Mouse (Mus musculus): ENCODE results near the gene Pold3. TPM values are rescaled to one million over a fixed set of nuclear protein-coding genes. Genes with fewer than 3 reads are reported as not detected.

Gene Pold3
- total and polyA plus RNA-seq, 2 experiments from 2014 or later, result 14.6 to 21.0 TPM

- Histone ChIP-seq H3K4me1 (ENCODE audit: control insufficient read depth, insufficient read depth) (no peaks in the 10 kb centered on the region), H3K36me3 (replicated peaks; ENCODE audit: control insufficient read depth, insufficient read depth, low read length) (no peaks in the 10 kb centered on the region), H3K4me3 (ENCODE audit: low read depth, low read length) (no peak overlapping the region), H3K9ac (replicated peaks; ENCODE audit: low read depth, low read length) (no peak overlapping the region), H3K27me3 (ENCODE audit: control insufficient read depth, insufficient read depth, low read length) (no peaks in the 10 kb centered on the region), H3K4me2 (ENCODE audit: low read depth, low read length) (no peak overlapping the region), H3K9me3 (replicated peaks; ENCODE audit: control insufficient read depth, low read length) (no peaks in the 10 kb centered on the region), H3K27ac (ENCODE audit: low read depth) (no peak overlapping the region)
- ATAC-seq (ENCODE audit: insufficient read depth, low read depth), result no peak
- no peak for DNase-seq (ENCODE audit: low spot score)
- WGBS, result 80% methylated on average over 7 of the region's 7 CpGs
- no peak for TF ChIP-seq EP300 (IDR thresholded peaks at IDR 0.05; ENCODE audit: low read depth)
- no peak for TF ChIP-seq CTCF (IDR thresholded peaks at IDR 0.05; ENCODE audit: low read depth)
Observed at GRCm38 (mm10) chr7:100126514-100126913, 5.1 kb upstream of the Pold3 start.

DNA sequence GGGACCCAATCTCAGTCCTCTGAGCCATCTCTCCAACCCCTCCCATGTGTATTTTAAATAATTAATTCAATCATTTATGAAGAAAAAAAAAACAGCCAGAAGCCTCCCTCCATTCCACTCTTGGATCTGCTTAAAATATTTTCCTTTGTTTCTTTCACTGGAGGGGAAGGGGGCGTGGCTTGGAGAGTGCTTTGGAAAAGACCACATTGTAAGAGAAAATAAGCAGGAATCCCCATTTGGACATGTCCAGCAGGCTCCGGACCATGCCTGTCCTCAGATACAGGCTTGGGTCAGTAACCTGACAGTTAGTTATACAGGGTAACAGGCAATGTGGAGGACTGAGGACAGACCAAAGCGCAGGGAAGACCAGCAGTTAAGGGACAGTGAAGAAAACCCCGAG lies 3.8 kb upstream of the Pold3 start:
- 53% methylated on average over 4 of the region's 4 CpGs for WGBS
- DNase-seq (ENCODE audit: low spot score) (no peak), ATAC-seq (ENCODE audit: insufficient read depth, low read depth) (no peak)
- no peak overlapping the region for H3K9ac ChIP-seq (replicated peaks; ENCODE audit: low read depth, low read length)
- no peak overlapping the region for H3K4me3 ChIP-seq (ENCODE audit: low read depth, low read length)
- no peaks in the 10 kb centered on the region for H3K9me3 ChIP-seq (replicated peaks; ENCODE audit: control insufficient read depth, low read length)
- H3K36me3 ChIP-seq (replicated peaks; ENCODE audit: control insufficient read depth, insufficient read depth, low read length), result no peaks in the 10 kb centered on the region
- no peaks in the 10 kb centered on the region for H3K4me1 ChIP-seq (ENCODE audit: control insufficient read depth, insufficient read depth)
- H3K27ac ChIP-seq (ENCODE audit: low read depth), result no peak overlapping the region
- no peaks in the 10 kb centered on the region for H3K27me3 ChIP-seq (ENCODE audit: control insufficient read depth, insufficient read depth, low read length)
- no peak overlapping the region for H3K4me2 ChIP-seq (ENCODE audit: low read depth, low read length)
- TF ChIP-seq EP300 (IDR thresholded peaks at IDR 0.05; ENCODE audit: low read depth), result no peak
- no peak for TF ChIP-seq CTCF (IDR thresholded peaks at IDR 0.05; ENCODE audit: low read depth)

GRCm38 (mm10) chr7:100124211-100124610 lies 2.8 kb upstream of the Pold3 start:
- no peaks in the 10 kb centered on the region for H3K4me1 ChIP-seq (ENCODE audit: control insufficient read depth, insufficient read depth)
- H3K9me3 ChIP-seq (replicated peaks; ENCODE audit: control insufficient read depth, low read length), result no peaks in the 10 kb centered on the region
- TF ChIP-seq EP300 (IDR thresholded peaks at IDR 0.05; ENCODE audit: low read depth) (no peak), CTCF (IDR thresholded peaks at IDR 0.05; ENCODE audit: low read depth) (peak; percentile 42)
- no peak overlapping the region for H3K4me2 ChIP-seq (ENCODE audit: low read depth, low read length)
- no peak overlapping the region for H3K4me3 ChIP-seq (ENCODE audit: low read depth, low read length)
- DNase-seq (ENCODE audit: low spot score) (no peak), ATAC-seq (ENCODE audit: insufficient read depth, low read depth) (no peak)
- no peak overlapping the region for H3K9ac ChIP-seq (replicated peaks; ENCODE audit: low read depth, low read length)
- H3K27me3 ChIP-seq (ENCODE audit: control insufficient read depth, insufficient read depth, low read length), result no peaks in the 10 kb centered on the region
- no peaks in the 10 kb centered on the region for H3K36me3 ChIP-seq (replicated peaks; ENCODE audit: control insufficient read depth, insufficient read depth, low read length)
- H3K27ac ChIP-seq (ENCODE audit: low read depth), result no peak overlapping the region
- WGBS, result 79% methylated on average over 2 of the region's 2 CpGs

- peak; percentile 42 for DNase-seq (ENCODE audit: low spot score)
- no peaks in the 10 kb centered on the region for H3K9me3 ChIP-seq (replicated peaks; ENCODE audit: control insufficient read depth, low read length)
- H3K9ac ChIP-seq (replicated peaks; ENCODE audit: low read depth, low read length), result no peak overlapping the region
- TF ChIP-seq CTCF (IDR thresholded peaks at IDR 0.05; ENCODE audit: low read depth) (peak; percentile 72), EP300 (IDR thresholded peaks at IDR 0.05; ENCODE audit: low read depth) (no peak)
- no peaks in the 10 kb centered on the region for H3K27me3 ChIP-seq (ENCODE audit: control insufficient read depth, insufficient read depth, low read length)
- no peak overlapping the region for H3K4me3 ChIP-seq (ENCODE audit: low read depth, low read length)
- no peak for ATAC-seq (ENCODE audit: insufficient read depth, low read depth)
- no peaks in the 10 kb centered on the region for H3K4me1 ChIP-seq (ENCODE audit: control insufficient read depth, insufficient read depth)
- WGBS, result 45% methylated on average over 6 of the region's 6 CpGs
- H3K27ac ChIP-seq (ENCODE audit: low read depth), result no peak overlapping the region
- 0 out of 2 replicates have a peak, but pooled peaks cover 6% of the 10 kb centered on the region for H3K36me3 ChIP-seq (replicated peaks; ENCODE audit: control insufficient read depth, insufficient read depth, low read length)
- no peak overlapping the region for H3K4me2 ChIP-seq (ENCODE audit: low read depth, low read length)
Observed at GRCm38 (mm10) chr7:100123486-100123885, 2.1 kb upstream of the Pold3 start.

DNA sequence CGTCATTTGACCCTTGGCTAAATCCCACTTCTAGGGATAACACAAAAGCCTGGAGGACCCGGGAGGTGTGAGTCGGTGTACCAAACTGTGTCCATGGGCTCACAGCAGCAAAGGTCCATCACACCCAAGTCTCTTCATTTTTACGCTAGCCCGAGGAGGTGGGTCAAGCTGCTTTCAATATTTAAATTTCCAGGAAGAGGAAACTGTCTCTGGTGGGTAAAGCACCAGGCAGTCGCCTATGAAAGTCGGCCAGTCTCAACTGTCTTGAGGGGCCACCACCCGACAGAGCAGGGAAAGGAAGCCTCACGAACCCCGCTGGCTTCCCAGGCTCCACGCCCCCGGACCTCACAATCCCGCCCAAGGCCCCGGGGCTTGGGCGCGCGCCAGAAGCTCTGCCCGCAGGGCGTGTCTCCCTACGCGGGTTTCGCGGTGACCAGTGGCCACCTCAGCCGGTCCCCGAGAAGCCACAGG lies 539 bp downstream of the Pold3 start:
- TF ChIP-seq EP300 (IDR thresholded peaks at IDR 0.05; ENCODE audit: low read depth), result no peak
- no peak for TF ChIP-seq CTCF (IDR thresholded peaks at IDR 0.05; ENCODE audit: low read depth)
- Histone ChIP-seq H3K4me3 (ENCODE audit: low read depth, low read length) (peak overlapping the region; percentile 86), H3K9ac (replicated peaks; ENCODE audit: low read depth, low read length) (peak overlapping the region; percentile 83), H3K27ac (ENCODE audit: low read depth) (peak overlapping the region; percentile 76), H3K4me2 (ENCODE audit: low read depth, low read length) (peak overlapping the region; percentile 93), H3K27me3 (ENCODE audit: control insufficient read depth, insufficient read depth, low read length) (no peaks in the 10 kb centered on the region), H3K36me3 (replicated peaks; ENCODE audit: control insufficient read depth, insufficient read depth, low read length) (peaks cover 11% of the 10 kb centered on the region; the same call in 1 of the 2 replicates), H3K4me1 (ENCODE audit: control insufficient read depth, insufficient read depth) (no peaks in the 10 kb centered on the region), H3K9me3 (replicated peaks; ENCODE audit: control insufficient read depth, low read length) (no peaks in the 10 kb centered on the region)
- peak; percentile 53 for ATAC-seq (ENCODE audit: insufficient read depth, low read depth)
- DNase-seq (ENCODE audit: low spot score), result peak; percentile 19
- WGBS, result under 1% methylated on average over 24 of the region's 25 CpGs

- ATAC-seq (ENCODE audit: insufficient read depth, low read depth), result no peak
- Histone ChIP-seq H3K9ac (replicated peaks; ENCODE audit: low read depth, low read length) (no peak overlapping the region), H3K4me1 (ENCODE audit: control insufficient read depth, insufficient read depth) (no peaks in the 10 kb centered on the region), H3K4me2 (ENCODE audit: low read depth, low read length) (no peak overlapping the region), H3K4me3 (ENCODE audit: low read depth, low read length) (no peak overlapping the region), H3K27me3 (ENCODE audit: control insufficient read depth, insufficient read depth, low read length) (no peaks in the 10 kb centered on the region), H3K27ac (ENCODE audit: low read depth) (no peak overlapping the region), H3K36me3 (replicated peaks; ENCODE audit: control insufficient read depth, insufficient read depth, low read length) (peaks cover 45% of the 10 kb centered on the region), H3K9me3 (replicated peaks; ENCODE audit: control insufficient read depth, low read length) (no peaks in the 10 kb centered on the region)
- TF ChIP-seq CTCF (IDR thresholded peaks at IDR 0.05; ENCODE audit: low read depth) (no peak), EP300 (IDR thresholded peaks at IDR 0.05; ENCODE audit: low read depth) (no peak)
- DNase-seq (ENCODE audit: low spot score), result no peak
- 91% methylated on average over 6 of the region's 6 CpGs for WGBS
Observed at GRCm38 (mm10) chr7:100114279-100114678, 7.1 kb downstream of the Pold3 start.
